Mouse (Mus musculus) embryonic facial prominence, embryonic 11.5 days (tissue): ENCODE results near the gene Susd6. TPM values are rescaled to one million over a fixed set of nuclear protein-coding genes. Genes with fewer than 3 reads are reported as not detected.

Experiments
- ATAC-seq: fragments of 200-750 bp; cut with Nextera tagmentation; replicated peaks from 2 replicates; pipeline ENCODE4 v1.8.0; 2017; ENCODE audit warnings: low read depth; ENCODE audit not compliant: insufficient number of reproducible peaks, low FRiP score, low TSS enrichment
- DNase-seq: peaks from one replicate; pipeline ENCODE4 v3.0.0-alpha.2; 2015; ENCODE audit warnings: low spot score
- H3K27ac ChIP-seq: fragments of 300-500 bp; sonication (generic); replicated peaks from 2 replicates; pipeline ENCODE4 v1.5.1; 2014; ENCODE audit warnings: mild to moderate bottlenecking, low read depth, low read length, control low read depth
- H3K27me3 ChIP-seq: fragments of 300-500 bp; sonication (generic); 2 replicates; pipeline ENCODE4 v1.6.1; 2014; ENCODE audit warnings: mild to moderate bottlenecking, low read length, moderate library complexity, mixed read lengths; ENCODE audit not compliant: control insufficient read depth, insufficient read depth
- H3K36me3 ChIP-seq: fragments of 300-500 bp; sonication (generic); replicated peaks from 2 replicates; pipeline ENCODE4 v1.6.1; 2014; ENCODE audit warnings: low read depth, mild to moderate bottlenecking, low read length, moderate library complexity, mixed read lengths; ENCODE audit not compliant: control insufficient read depth, insufficient read depth
- H3K4me1 ChIP-seq: fragments of 300-500 bp; sonication (generic); 2 replicates; pipeline ENCODE4 v1.6.1; 2014; ENCODE audit warnings: low read length, mixed read lengths; ENCODE audit not compliant: control insufficient read depth, insufficient read depth
- H3K4me2 ChIP-seq: fragments of 300-500 bp; sonication (generic); 2 replicates; pipeline ENCODE4 v1.6.1; 2014; ENCODE audit warnings: low read depth, mild to moderate bottlenecking, control low read depth, low read length, moderate library complexity
- H3K4me3 ChIP-seq: fragments of 300-500 bp; sonication (generic); 2 replicates; pipeline ENCODE4 v1.5.1; 2014; ENCODE audit warnings: low read depth, low read length, control low read depth
- H3K9ac ChIP-seq: fragments of 300-500 bp; sonication (generic); replicated peaks from 2 replicates; pipeline ENCODE4 v1.6.1; 2014; ENCODE audit warnings: mild to moderate bottlenecking, control low read depth, low read length
- H3K9me3 ChIP-seq: fragments of 300-500 bp; sonication (generic); replicated peaks from 2 replicates; pipeline ENCODE4 v1.6.1; 2016; ENCODE audit warnings: mild to moderate bottlenecking, low read length, inconsistent platforms, mixed read lengths; ENCODE audit not compliant: control insufficient read depth
- WGBS: fragments of 180-500 bp; shearing (Covaris S2); extraction: QIAGEN DNeasy Blood & Tissue Kit; methylation state at CpG from one replicate; pipeline ENCODE4 v1.1.7; 2014; 5-methylcytosine and 5-hydroxymethylcytosine counted together
- polyA plus RNA-seq: library from polyadenylated mRNA; unstranded; fragments of >200 nt; fragmentation: Nextera tagmentation; extraction: Ambion mirVana; gene quantifications from 2 replicates; pipeline ENCODE4 v1.2.1, GENCODE M21; 2014

Gene Susd6
- polyA plus RNA-seq, 1 experiment from 2014 or later = 13.8 TPM

DNA sequence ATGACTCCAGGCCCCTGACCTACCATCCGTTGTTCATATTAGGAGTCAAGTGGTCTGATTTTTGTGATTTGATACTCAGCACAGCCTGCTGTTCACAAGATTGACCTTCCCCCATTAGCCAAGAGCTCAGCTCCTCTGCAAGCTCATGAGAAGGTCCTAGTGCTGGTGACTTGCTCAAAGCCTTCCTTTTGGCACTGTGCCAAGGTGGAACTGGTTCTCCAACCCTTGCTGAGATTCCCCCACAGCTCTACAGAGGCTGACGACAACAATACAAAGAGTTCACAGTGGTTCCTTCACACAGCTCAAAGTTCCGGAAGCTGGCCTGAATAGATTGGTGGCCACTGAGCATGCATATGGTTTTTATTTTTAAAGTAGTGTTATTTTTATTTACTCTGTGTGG, 133.9 kb downstream of the Susd6 start:
- ATAC-seq = no peak
- Histone ChIP-seq H3K27ac (no peak overlapping the region), H3K4me2 (no peak overlapping the region), H3K4me1 (no peaks in the 10 kb centered on the region), H3K36me3 (no peaks in the 10 kb centered on the region), H3K9ac (no peak overlapping the region), H3K9me3 (no peaks in the 10 kb centered on the region), H3K4me3 (no peak overlapping the region), H3K27me3 (no peaks in the 10 kb centered on the region)
- WGBS = 74% methylated on average over 3 of the region's 3 CpGs
- DNase-seq = peak; percentile 26

DNA sequence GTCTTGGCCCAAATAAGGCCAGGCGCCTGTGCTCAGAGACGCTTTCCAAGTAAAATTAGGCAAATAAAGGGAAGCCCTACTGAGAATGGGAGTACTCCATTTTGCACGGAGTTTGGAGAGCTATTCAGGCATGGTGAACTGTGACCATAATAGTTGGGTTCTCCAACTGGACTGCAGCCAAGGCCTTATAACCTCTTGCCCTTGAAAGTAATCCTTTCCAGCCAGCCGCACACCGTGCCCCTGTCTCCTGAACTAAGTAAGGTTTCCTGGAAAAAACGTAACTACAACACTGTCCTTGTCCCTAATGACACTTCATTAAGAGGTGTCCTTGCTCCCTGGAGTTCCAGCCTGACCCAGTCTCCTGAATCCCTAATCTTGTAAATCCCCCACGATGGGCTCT, 135.6 kb downstream of the Susd6 start:
- DNase-seq (no peak), ATAC-seq (no peak)
- no peaks in the 10 kb centered on the region for H3K9me3 ChIP-seq
- no peak overlapping the region for H3K4me2 ChIP-seq
- no peaks in the 10 kb centered on the region for H3K36me3 ChIP-seq
- WGBS = 55% methylated on average over 7 of the region's 7 CpGs
- H3K4me1 ChIP-seq = no peaks in the 10 kb centered on the region
- H3K9ac ChIP-seq = no peak overlapping the region
- no peak overlapping the region for H3K27ac ChIP-seq
- no peaks in the 10 kb centered on the region for H3K27me3 ChIP-seq
- H3K4me3 ChIP-seq = no peak overlapping the region

DNA sequence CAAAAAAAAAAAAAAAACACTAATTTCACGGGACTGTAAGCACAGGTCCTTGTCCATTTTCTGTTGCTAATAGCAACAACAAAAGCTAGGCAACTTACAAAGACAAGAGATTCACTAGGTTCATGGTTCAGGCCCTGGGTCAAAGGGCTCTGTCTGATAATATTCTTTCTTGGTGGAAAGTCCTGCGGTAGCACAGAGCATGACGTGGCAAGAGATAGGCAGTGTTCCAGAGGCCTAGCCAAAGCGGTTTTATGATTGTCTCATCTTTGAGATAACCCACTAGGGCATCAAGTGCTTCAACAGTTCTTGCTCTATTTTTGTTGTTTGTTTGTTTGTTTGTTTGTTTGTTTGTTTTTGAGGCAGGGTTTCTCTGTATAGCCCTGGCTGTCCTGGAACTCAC, 136.2 kb downstream of the Susd6 start:
- no peaks in the 10 kb centered on the region for H3K36me3 ChIP-seq
- no peaks in the 10 kb centered on the region for H3K27me3 ChIP-seq
- no peak overlapping the region for H3K27ac ChIP-seq
- no peaks in the 10 kb centered on the region for H3K4me1 ChIP-seq
- DNase-seq (no peak), ATAC-seq (no peak)
- H3K9ac ChIP-seq = no peak overlapping the region
- no peak overlapping the region for H3K4me3 ChIP-seq
- no peak overlapping the region for H3K4me2 ChIP-seq
- WGBS = 87% methylated on average over 4 of the region's 4 CpGs
- no peaks in the 10 kb centered on the region for H3K9me3 ChIP-seq

DNA sequence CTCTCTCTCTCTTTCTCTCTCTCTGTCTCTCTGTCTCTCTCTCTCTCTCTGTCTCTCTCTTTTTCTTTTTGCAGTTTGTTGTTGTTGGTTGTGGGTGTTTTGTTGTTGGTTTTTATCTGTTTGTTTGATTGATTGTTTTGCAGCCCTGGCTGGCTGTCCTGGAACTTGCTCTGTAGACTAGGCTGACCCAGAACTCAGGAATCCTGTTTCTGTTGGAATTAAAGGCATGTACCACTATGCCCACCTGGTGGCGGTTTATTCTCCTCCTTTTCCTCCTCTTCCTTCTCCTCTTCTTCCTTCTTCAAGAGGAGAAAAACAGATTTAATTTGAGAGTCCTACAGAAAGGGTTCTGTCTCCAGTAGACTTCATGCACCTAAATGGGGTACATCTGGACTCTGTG, 137.2 kb downstream of the Susd6 start:
- no peak for ATAC-seq
- Histone ChIP-seq H3K4me3 (no peak overlapping the region), H3K9ac (no peak overlapping the region), H3K4me1 (no peaks in the 10 kb centered on the region), H3K27me3 (no peaks in the 10 kb centered on the region), H3K27ac (no peak overlapping the region), H3K36me3 (no peaks in the 10 kb centered on the region), H3K9me3 (no peaks in the 10 kb centered on the region), H3K4me2 (no peak overlapping the region)
- DNase-seq = no peak
- 72% methylated on average over 1 of the region's 1 CpGs for WGBS

DNA sequence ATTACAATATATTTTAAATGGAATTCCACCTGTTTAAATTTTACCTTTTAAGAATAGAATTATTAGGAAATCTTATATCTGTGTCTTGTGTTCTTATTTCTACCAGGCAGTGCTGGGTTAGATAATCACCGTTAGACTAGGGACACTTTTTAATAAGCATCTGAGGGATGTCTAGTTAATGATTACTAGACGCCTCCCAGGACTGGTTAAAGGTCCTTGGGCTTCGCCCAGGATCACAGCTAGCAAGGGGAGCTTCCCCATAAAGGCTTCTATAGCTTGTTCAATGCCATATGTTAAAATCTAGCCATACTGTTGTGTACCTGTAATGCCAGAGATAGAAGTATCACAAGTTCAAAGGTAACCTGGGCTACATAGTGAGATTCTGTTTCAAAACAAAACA, 138.6 kb downstream of the Susd6 start:
- no peak overlapping the region for H3K4me2 ChIP-seq
- 88% methylated on average over 3 of the region's 3 CpGs for WGBS
- no peak for DNase-seq
- no peak for ATAC-seq
- H3K4me1 ChIP-seq = no peaks in the 10 kb centered on the region
- H3K9me3 ChIP-seq = no peaks in the 10 kb centered on the region
- H3K9ac ChIP-seq = no peak overlapping the region
- no peaks in the 10 kb centered on the region for H3K27me3 ChIP-seq
- no peaks in the 10 kb centered on the region for H3K36me3 ChIP-seq
- no peak overlapping the region for H3K4me3 ChIP-seq
- no peak overlapping the region for H3K27ac ChIP-seq

DNA sequence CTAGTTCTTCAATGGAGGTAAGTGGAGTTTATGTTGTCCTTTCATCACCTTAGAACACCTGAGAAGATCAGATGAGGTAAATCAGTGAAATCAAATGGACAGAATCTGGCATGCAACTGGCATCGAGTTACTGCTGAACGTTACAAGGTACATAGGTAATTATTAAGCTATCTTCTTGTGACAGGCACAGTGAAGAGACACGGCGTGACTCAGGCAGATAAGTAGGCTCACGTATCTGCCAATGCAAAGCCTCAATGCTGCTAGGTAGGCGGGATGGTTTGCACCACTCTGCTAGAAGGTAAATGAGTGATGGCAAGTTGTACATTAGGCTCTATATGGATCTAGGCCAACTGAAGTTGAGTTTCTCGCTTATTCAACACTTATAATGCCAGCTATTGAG, 139.8 kb downstream of the Susd6 start:
- ATAC-seq (no peak), DNase-seq (no peak)
- Histone ChIP-seq H3K4me3 (no peak overlapping the region), H3K27me3 (no peaks in the 10 kb centered on the region), H3K9me3 (no peaks in the 10 kb centered on the region), H3K4me1 (no peaks in the 10 kb centered on the region), H3K27ac (no peak overlapping the region), H3K36me3 (no peaks in the 10 kb centered on the region), H3K9ac (no peak overlapping the region), H3K4me2 (no peak overlapping the region)
- 80% methylated on average over 7 of the region's 7 CpGs for WGBS

Other genes with a start within 250 kb of the Susd6 start
- 24.0 and 26.6 TPM in 2 replicates for gene Slc39a9, start 146.6 kb upstream of the Susd6 start, polyA plus RNA-seq
- 328 and 341 TPM in 2 replicates for gene Erh, start 146.2 kb upstream of the Susd6 start, polyA plus RNA-seq
- 0.67 and 1.8 TPM in 2 replicates for gene Plekhd1, start 97.9 kb upstream of the Susd6 start, polyA plus RNA-seq
- gene Ccdc177, start 29.8 kb upstream of the Susd6 start, polyA plus RNA-seq = 1.3 and 1.4 TPM in 2 replicates
- 456 and 458 TPM in 2 replicates for gene Srsf5, start 155.0 kb downstream of the Susd6 start, polyA plus RNA-seq
- gene Slc10a1, start 178.2 kb downstream of the Susd6 start, polyA plus RNA-seq = 0.20 TPM in 1 of 2 replicates, not detected in the other
- gene Smoc1, start 236.3 kb downstream of the Susd6 start, polyA plus RNA-seq = 13.2 and 15.5 TPM in 2 replicates